Mouse (Mus musculus) myocyte (in vitro differentiated cells): ENCODE data around the gene Olfr159. TPM values are rescaled to one million over a fixed set of nuclear protein-coding genes. Genes with fewer than 3 reads are reported as not detected.

Experiments
- H3K27me3 ChIP-seq: one replicate; pipeline ENCODE4 v1.6.1; 2011; ENCODE audit not compliant: control insufficient read depth, insufficient read depth, insufficient read length
- H3K36me3 ChIP-seq: one replicate; pipeline ENCODE4 v1.6.1; 2011; ENCODE audit not compliant: control insufficient read depth, insufficient read depth
- H3K4me2 ChIP-seq: one replicate; pipeline ENCODE4 v1.6.1; 2011; ENCODE audit warnings: low read depth, control low read depth
- H3K4me3 ChIP-seq: one replicate; pipeline ENCODE4 v1.5.1; 2011; ENCODE audit warnings: mild to moderate bottlenecking, control low read depth, moderate library complexity
- H3K79me2 ChIP-seq: one replicate; pipeline ENCODE4 v1.6.1; 2011; ENCODE audit not compliant: control insufficient read depth, insufficient read depth
- H3ac ChIP-seq: one replicate; pipeline ENCODE4 v1.6.1; 2011; ENCODE audit not compliant: control insufficient read depth, insufficient read length
- CEBPB ChIP-seq: IDR thresholded peaks from 2 replicates; pipeline ENCODE4 v1.6.1; 2011; ENCODE audit warnings: mild to moderate bottlenecking, moderate library complexity; ENCODE audit not compliant: poor library complexity, insufficient read depth, severe bottlenecking
- E2F4 ChIP-seq: IDR thresholded peaks from one replicate; pipeline ENCODE4 v1.6.1; 2011; ENCODE audit warnings: mild to moderate bottlenecking, control low read depth, moderate library complexity; ENCODE audit not compliant: insufficient read depth
- MAX ChIP-seq: IDR thresholded peaks from one replicate; pipeline ENCODE4 v1.6.1; 2011; ENCODE audit warnings: low read depth, mild to moderate bottlenecking, control low read depth
- MYOD1 ChIP-seq, 3 experiments: IDR thresholded peaks; one replicate each; pipeline ENCODE4 v1.6.1; 2011; ENCODE audit warnings: control low read depth in 2 of 3, low read depth in 2 of 3, mild to moderate bottlenecking in 2 of 3, moderate library complexity in 1 of 3; ENCODE audit not compliant: insufficient read length in 2 of 3, control insufficient read depth in 1 of 3
- MYOG ChIP-seq, 3 experiments: IDR thresholded peaks; one replicate each; pipeline ENCODE4 v1.6.1; 2011; ENCODE audit warnings: control low read depth in 2 of 3, low read depth in 2 of 3, mild to moderate bottlenecking in 2 of 3; ENCODE audit not compliant: insufficient read length in 2 of 3, control insufficient read depth in 1 of 3, insufficient read depth in 1 of 3
- POLR2A ChIP-seq: IDR thresholded peaks from one replicate; pipeline ENCODE4 v1.6.1; 2011; ENCODE audit warnings: low read depth, mild to moderate bottlenecking, control low read depth, moderate library complexity; ENCODE audit not compliant: insufficient read length
- POLR2AphosphoS2 ChIP-seq: IDR thresholded peaks from one replicate; pipeline ENCODE4 v1.6.1; 2011; ENCODE audit warnings: low read depth, control low read depth; ENCODE audit not compliant: insufficient read length
- REST ChIP-seq: IDR thresholded peaks from one replicate; pipeline ENCODE4 v1.6.1; 2011; ENCODE audit warnings: mild to moderate bottlenecking, control low read depth, moderate library complexity; ENCODE audit not compliant: insufficient read depth, insufficient read length
- SRF ChIP-seq: IDR thresholded peaks from one replicate; pipeline ENCODE4 v1.6.1; 2011; ENCODE audit warnings: low read depth; ENCODE audit not compliant: control insufficient read depth, insufficient read length
- TCF12 ChIP-seq: IDR thresholded peaks from one replicate; pipeline ENCODE4 v1.6.1; 2011; ENCODE audit warnings: mild to moderate bottlenecking, control low read depth; ENCODE audit not compliant: poor library complexity, insufficient read depth, severe bottlenecking
- TCF3 ChIP-seq: IDR thresholded peaks from one replicate; pipeline ENCODE4 v1.6.1; 2011; ENCODE audit warnings: low read depth, control low read depth; ENCODE audit not compliant: insufficient read length
- USF1 ChIP-seq: IDR thresholded peaks from one replicate; pipeline ENCODE4 v1.6.1; 2011; ENCODE audit warnings: low read depth, mild to moderate bottlenecking, control low read depth, moderate library complexity
- polyA plus RNA-seq: library from polyadenylated mRNA; unstranded; fragments of >200 nt; fragmentation: generic; extraction: Trizol; gene quantifications from one replicate; pipeline ENCODE4 v1.2.1, GENCODE M21; 2012; ENCODE audit warnings: missing spikeins

Gene Olfr159
- polyA plus RNA-seq, 1 experiment: not detected

- no peak overlapping the region for H3K4me3 ChIP-seq
- no peak overlapping the region for H3K4me2 ChIP-seq
- no peak overlapping the region for H3ac ChIP-seq
- no peaks in the 10 kb centered on the region for H3K79me2 ChIP-seq
- no peaks in the 10 kb centered on the region for H3K36me3 ChIP-seq
- no peaks in the 10 kb centered on the region for H3K27me3 ChIP-seq
- TF ChIP-seq MAX (no peak), POLR2AphosphoS2 (no peak), POLR2A (no peak), E2F4 (no peak), USF1 (no peak), SRF (no peak), MYOG (IDR thresholded peaks at IDR 0.05; ENCODE audit: control insufficient read depth in 1 of 3, insufficient read depth in 1 of 3, insufficient read length in 2 of 3, low read depth in 2 of 3) (no peak), TCF12 (no peak), CEBPB (no peak), TCF3 (no peak), MYOD1 (IDR thresholded peaks at IDR 0.05; ENCODE audit: control insufficient read depth in 1 of 3, insufficient read length in 2 of 3, low read depth in 2 of 3) (no peak), REST (no peak)
Observed at GRCm38 (mm10) chr4:43741526-43741925, 29.3 kb downstream of the Olfr159 start.

DNA sequence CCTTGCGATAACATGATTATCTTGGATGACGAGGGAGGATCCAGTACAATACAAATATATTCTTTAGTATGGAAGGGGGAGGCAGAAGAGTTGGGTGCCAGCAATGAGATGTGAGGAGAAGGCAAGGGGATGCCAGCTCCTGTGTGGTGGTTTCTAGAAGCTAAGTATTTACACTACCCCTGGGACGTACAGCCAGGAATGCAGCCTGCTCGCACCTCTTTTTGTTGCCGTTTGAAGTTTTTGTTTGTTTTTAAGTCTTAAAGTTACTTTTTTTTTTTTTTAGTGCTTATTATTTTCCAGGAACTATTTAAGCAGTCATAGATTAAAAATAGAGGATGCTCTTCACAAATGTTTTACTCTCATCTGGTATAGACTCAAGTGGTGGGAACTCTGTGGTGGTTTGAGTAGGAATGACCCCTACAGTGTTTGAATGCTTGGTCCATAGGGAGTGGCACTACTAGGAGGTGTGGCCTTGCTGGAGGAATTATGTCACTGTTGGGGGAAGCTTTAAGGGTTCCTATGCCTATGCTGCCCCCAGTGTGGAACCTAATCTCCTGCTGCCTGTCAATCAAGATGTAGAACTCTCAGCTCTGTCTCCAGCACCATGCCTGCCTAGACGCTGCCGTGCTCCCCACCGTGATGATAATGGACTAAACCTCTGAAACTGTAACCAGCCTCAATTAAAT is 31.7 kb downstream of the Olfr159 start:
- Histone ChIP-seq H3K4me2 (no peak overlapping the region), H3K79me2 (no peaks in the 10 kb centered on the region), H3K4me3 (no peak overlapping the region), H3K27me3 (no peaks in the 10 kb centered on the region), H3K36me3 (no peaks in the 10 kb centered on the region), H3ac (no peak overlapping the region)
- TF ChIP-seq E2F4: no peak
- TF ChIP-seq POLR2A: no peak
- no peak for TF ChIP-seq REST
- TF ChIP-seq CEBPB: no peak
- TF ChIP-seq TCF3: no peak
- no peak for TF ChIP-seq MYOD1 (IDR thresholded peaks at IDR 0.05; ENCODE audit: control insufficient read depth in 1 of 3, insufficient read length in 2 of 3, low read depth in 2 of 3)
- no peak for TF ChIP-seq USF1
- TF ChIP-seq POLR2AphosphoS2: no peak

DNA sequence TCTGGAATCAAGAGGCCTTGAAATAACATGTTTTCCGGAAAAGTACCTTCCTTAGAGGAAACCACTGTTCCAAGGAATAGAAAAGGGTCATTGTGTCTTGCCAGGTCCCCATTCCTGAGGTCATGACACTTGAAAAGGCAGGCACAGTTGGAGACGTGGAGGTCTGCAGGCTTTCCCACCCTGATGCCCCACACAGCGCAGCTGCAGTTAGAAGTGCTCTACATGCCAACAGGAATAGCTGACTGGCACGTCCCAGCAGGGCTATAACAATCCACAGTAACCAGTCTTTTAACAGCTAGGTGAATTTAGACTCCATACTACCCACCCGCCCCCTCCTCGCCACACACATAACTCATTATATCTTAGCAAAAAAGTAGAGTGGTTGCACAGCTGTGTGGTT is 33.7 kb downstream of the Olfr159 start:
- H3K79me2 ChIP-seq: no peaks in the 10 kb centered on the region
- H3K36me3 ChIP-seq: no peaks in the 10 kb centered on the region
- H3K4me3 ChIP-seq: no peak overlapping the region
- no peak for TF ChIP-seq MAX
- TF ChIP-seq SRF: no peak
- TF ChIP-seq REST: no peak
- no peak for TF ChIP-seq USF1
- TF ChIP-seq MYOD1 (IDR thresholded peaks at IDR 0.05; ENCODE audit: control insufficient read depth in 1 of 3, insufficient read length in 2 of 3, low read depth in 2 of 3): no peak
- no peak for TF ChIP-seq E2F4
- no peak for TF ChIP-seq TCF3
- TF ChIP-seq CEBPB: no peak
- TF ChIP-seq TCF12: no peak
- no peak for TF ChIP-seq POLR2A
- no peak for TF ChIP-seq POLR2AphosphoS2
- no peak for TF ChIP-seq MYOG (IDR thresholded peaks at IDR 0.05; ENCODE audit: control insufficient read depth in 1 of 3, insufficient read depth in 1 of 3, insufficient read length in 2 of 3, low read depth in 2 of 3)
- no peak overlapping the region for H3ac ChIP-seq
- no peak overlapping the region for H3K4me2 ChIP-seq
- H3K27me3 ChIP-seq: no peaks in the 10 kb centered on the region

- Histone ChIP-seq H3K4me3 (no peak overlapping the region), H3K27me3 (no peaks in the 10 kb centered on the region), H3K36me3 (no peaks in the 10 kb centered on the region), H3ac (no peak overlapping the region), H3K4me2 (no peak overlapping the region), H3K79me2 (no peaks in the 10 kb centered on the region)
- TF ChIP-seq USF1 (no peak), POLR2A (no peak), MAX (no peak), MYOD1 (IDR thresholded peaks at IDR 0.05; ENCODE audit: control insufficient read depth in 1 of 3, insufficient read length in 2 of 3, low read depth in 2 of 3) (no peak), SRF (no peak), CEBPB (no peak), E2F4 (no peak), TCF3 (no peak), REST (no peak), POLR2AphosphoS2 (no peak), TCF12 (no peak), MYOG (IDR thresholded peaks at IDR 0.05; ENCODE audit: control insufficient read depth in 1 of 3, insufficient read depth in 1 of 3, insufficient read length in 2 of 3, low read depth in 2 of 3) (no peak)
Observed at GRCm38 (mm10) chr4:43733186-43733585, 37.6 kb downstream of the Olfr159 start.

GRCm38 (mm10) chr4:43732171-43732570 is 38.6 kb downstream of the Olfr159 start:
- Histone ChIP-seq H3K79me2 (no peaks in the 10 kb centered on the region), H3K27me3 (no peaks in the 10 kb centered on the region), H3ac (no peak overlapping the region), H3K36me3 (no peaks in the 10 kb centered on the region), H3K4me3 (no peak overlapping the region), H3K4me2 (no peak overlapping the region)
- TF ChIP-seq SRF (no peak), MYOG (IDR thresholded peaks at IDR 0.05; ENCODE audit: control insufficient read depth in 1 of 3, insufficient read depth in 1 of 3, insufficient read length in 2 of 3, low read depth in 2 of 3) (no peak), TCF12 (no peak), TCF3 (no peak), USF1 (no peak), MAX (no peak), POLR2A (no peak), REST (no peak), E2F4 (no peak), POLR2AphosphoS2 (no peak), CEBPB (no peak), MYOD1 (IDR thresholded peaks at IDR 0.05; ENCODE audit: control insufficient read depth in 1 of 3, insufficient read length in 2 of 3, low read depth in 2 of 3) (no peak)
